Mouse (Mus musculus) thymus, postnatal 0 days (tissue): ENCODE measurements around the gene Fmnl2. TPM values are rescaled to one million over a fixed set of nuclear protein-coding genes. Genes with fewer than 3 reads are reported as not detected.
A peak's percentile ranks its signal among the peaks of the same experiment; 100 is the strongest.

ENCODE experiments used
- DNase-seq: peaks from one replicate; pipeline ENCODE4 v3.0.0-alpha.2; 2015; ENCODE audit warnings: low spot score
- polyA plus RNA-seq: library from polyadenylated mRNA; unstranded; fragments of >200 nt; fragmentation: Nextera tagmentation; extraction: Ambion mirVana; gene quantifications from 2 replicates; pipeline ENCODE4 v1.2.1, GENCODE M21; 2015

Gene Fmnl2
- polyA plus RNA-seq, 1 experiment from 2014 or later: 6.6 TPM

- DNase-seq: no peak
These were observed 5.1 kb downstream of the Fmnl2 start for GRCm38 (mm10) chr2:52862760-52863124.

DNA sequence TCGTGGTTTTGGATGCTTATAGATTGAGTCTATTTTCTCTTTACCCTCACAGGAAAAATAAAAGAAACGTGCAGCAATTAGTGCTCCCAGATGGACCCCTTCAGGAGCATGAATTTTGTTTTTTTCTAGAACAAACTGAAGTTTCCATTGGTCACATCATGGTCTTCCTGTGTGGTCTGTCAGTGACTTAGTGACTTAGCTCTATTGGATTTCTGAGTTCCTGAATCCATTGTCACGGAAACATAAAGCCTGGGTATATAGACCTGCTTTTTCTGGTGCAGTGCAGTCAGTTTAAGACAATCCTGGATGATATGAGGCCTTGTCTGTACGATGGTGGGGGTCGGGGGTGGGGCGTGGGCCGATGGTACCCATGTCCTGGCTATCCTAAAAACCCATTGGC lies 7.0 kb downstream of the Fmnl2 start:
- DNase-seq: no peak

- DNase-seq: no peak
These were observed 8.5 kb downstream of the Fmnl2 start for GRCm38 (mm10) chr2:52866151-52866550.

- DNase-seq: no peak
These were observed 10.1 kb downstream of the Fmnl2 start for GRCm38 (mm10) chr2:52867781-52868180.

DNA sequence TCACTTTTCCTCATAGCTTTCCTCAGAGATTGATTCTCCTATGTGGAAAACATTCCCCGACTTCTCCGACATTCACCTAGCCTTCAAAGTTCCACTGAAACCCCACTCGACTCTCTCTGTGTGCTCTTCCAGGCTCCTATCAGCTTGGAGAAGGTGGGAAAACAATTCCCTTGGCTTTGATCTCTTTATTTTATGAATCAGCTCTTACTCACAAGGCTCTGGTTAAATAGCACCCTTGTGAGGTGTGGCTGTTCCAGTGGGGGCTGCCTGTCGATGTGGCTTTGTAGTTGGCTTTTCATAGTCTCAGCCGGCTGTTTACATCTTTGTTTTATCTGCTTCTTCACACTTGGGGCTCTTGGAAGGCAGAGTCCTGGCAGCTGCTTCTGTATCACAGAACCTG lies 10.5 kb downstream of the Fmnl2 start:
- no peak for DNase-seq

GRCm38 (mm10) chr2:52872636-52873035 lies 15.0 kb downstream of the Fmnl2 start:
- DNase-seq: no peak

DNA sequence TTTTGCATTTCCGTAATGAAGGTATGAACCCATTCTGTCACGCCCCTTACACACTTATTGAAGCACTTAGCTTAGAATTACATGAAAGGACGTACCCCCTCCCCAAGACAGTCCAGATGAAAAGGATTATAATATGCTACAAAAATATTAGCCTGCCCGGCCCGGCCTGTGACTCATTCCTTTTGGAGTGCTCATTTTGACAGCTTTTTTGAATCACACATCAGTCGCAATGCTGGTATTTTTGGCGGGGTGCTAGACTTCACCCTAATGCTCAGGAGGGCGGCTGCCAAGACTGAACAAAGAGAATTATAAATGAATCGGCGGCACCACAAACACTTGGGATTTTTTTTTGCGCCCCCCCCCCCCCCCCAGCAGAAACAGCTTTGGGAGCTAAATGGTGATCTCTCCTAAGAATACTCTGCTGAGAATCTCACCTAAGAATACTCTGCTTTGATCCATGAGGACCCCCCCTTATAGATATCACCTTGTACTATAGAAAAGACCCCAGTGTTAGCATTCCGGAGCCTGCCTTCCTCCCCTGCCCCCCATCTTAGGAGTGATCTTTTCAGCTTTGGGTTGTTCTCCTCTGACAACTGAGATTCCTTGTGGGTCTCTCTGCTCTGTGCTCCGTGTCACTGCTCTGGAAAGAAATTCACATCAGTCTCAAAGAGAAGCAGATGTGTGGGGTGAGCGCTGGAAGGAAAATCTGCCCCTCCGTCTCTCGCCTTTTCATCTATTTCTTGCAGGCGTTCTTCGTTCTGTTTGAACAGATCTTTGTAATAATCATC lies 15.8 kb downstream of the Fmnl2 start:
- DNase-seq: no peak

DNA sequence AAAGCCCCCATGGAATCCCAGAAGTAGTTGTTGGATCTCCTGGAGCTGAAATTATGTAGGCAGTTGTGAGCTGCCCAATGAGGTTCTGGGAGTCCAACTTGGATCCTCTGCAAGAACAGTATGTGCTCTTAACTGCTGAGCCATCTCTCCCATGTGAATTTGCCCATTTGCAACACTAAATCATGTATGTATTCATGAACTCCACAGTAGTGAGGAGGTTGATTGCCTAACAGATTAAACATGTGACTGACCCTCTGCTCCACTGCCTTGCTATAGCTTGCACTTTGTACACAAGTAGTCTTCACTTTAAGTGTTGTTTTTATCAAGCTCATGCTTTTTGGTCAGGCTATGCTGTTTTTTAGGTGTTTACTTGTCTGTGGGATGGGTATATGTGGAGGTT lies 17.1 kb downstream of the Fmnl2 start:
- DNase-seq: no peak

DNA sequence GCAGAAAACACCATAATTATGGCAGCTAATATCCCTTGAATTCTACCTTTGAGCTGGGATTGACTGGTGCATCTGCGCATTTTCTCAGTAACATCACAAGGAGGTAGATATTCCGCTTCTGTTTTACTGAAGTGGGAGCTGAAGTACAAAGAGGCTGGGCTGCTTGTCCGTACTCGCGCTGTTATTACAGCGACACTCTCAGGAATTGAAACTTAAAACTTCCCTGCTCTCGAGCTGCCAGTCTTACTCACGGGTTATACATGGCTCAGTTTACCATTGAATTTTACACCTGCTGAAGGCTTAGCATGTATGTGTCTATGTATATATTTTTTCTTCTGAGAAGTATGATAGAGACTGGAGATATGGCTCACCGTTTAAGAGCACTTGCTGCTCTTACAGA lies 18.1 kb downstream of the Fmnl2 start:
- no peak for DNase-seq

DNA sequence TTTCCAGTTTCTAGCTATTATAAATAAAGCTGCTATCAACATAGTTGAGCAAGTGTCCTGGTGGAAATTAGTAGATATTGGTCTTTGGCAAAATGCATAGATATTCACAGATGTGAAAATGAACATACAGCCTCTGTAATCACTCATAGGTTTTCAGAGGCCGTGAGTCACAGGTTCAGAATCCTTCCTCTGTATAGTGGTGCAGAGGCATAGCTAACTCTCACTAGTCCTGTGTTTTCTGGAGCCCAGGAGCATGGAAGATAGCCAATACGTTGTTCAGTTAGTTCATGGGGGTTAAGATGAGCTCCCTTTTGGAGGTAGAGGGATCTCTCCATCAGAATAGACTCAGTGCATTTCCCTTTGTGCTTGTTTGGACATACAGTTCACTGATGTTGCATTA lies 25.7 kb downstream of the Fmnl2 start:
- no peak for DNase-seq

- no peak for DNase-seq
These were observed 26.4 kb downstream of the Fmnl2 start for GRCm38 (mm10) chr2:52884082-52884481.

DNA sequence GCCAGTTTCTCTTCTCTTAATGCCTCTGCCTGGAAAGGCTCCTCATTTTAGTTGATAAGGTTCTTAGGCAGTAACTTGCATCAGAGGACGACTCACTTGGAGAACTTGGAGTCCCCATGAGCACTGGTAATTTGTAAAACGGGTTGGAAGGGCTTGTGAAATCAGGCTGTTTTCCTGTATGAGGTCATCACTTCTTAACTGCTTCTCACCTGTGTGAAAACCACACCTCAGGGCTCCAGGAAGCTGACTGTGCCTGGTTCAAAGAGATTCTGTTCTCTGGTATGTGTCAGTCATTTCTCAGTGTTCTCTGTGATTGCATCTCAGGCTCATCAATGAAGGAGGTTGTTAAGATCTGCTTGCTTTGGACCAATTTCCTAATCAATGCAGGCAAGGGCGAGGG lies 27.4 kb downstream of the Fmnl2 start:
- no peak for DNase-seq

DNA sequence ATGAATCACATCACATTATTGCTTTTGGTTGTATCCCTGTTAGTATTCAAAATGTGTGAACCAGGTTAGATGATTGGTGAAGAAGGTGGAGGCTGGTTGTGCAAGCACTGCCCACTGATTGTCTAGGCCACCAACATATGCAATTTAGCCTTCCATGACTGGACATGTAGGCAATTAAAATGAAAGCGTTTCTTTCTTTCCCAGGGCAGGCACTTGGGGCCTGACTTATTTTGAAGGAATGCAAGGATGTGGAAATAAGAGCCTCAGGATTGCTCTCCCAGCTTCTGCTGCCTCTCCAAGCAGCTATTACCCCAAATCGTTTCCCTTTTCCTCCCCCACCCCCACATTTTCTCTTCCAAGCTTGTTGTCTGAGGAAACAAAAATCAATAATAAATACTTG lies 29.6 kb downstream of the Fmnl2 start:
- DNase-seq: no peak

GRCm38 (mm10) chr2:52891115-52891514 lies 33.5 kb downstream of the Fmnl2 start:
- peak; percentile 11 for DNase-seq

GRCm38 (mm10) chr2:52891744-52892143 lies 34.1 kb downstream of the Fmnl2 start:
- DNase-seq: no peak

DNA sequence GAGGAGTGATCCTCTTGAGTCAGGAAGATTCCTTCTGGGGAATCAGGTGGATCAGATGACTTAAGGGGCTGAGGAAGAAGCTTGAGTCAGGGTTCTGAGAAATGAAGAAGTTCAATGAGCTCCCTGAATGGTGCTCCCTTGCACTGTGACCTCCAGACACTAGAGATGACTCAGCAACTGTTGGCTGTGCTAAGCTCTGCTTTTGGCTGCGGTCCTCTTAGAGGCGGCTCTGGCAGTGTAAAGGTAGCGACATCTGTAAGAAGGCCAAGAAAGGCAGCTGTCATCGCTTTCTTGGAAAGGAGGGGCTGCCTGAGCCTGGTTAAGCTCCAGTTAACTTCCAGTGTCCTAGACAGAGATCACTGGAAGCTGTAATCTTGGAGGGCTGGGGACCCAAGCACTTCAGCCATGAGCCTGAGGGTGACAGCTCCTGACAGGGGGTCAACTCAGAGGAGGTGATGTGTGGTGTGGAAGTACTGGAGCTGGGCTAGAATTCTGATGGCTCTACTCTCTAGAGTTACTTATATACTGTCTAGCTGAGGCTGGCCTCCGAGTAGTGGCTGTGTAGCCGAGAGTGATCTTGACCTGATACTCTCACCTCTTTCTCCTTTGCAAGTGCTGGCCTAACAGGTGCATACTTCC lies 37.4 kb downstream of the Fmnl2 start:
- peak; percentile 24 for DNase-seq

DNA sequence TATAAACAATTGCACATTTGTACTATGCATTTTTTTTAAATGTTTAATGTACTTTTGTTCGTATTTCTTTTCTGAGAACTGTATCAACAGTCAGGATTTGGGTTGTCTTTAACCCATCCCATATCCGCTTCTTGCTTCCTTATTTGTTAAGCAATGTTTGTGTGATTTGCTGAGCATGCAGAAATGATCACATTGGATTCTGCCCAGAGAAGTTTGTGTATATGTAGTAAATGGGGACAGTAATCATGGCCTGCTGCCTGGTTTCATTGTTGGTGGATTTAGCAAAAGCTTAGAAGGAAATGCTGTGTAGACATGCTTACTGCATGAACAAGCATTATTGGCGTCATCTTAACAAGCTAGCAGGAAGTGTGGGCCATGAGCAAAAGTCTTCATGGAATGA lies 39.3 kb downstream of the Fmnl2 start:
- no peak for DNase-seq

- no peak for DNase-seq
These were observed 43.1 kb downstream of the Fmnl2 start for GRCm38 (mm10) chr2:52900780-52901179.

- DNase-seq: no peak
These were observed 43.8 kb downstream of the Fmnl2 start for GRCm38 (mm10) chr2:52901300-52902013.

DNA sequence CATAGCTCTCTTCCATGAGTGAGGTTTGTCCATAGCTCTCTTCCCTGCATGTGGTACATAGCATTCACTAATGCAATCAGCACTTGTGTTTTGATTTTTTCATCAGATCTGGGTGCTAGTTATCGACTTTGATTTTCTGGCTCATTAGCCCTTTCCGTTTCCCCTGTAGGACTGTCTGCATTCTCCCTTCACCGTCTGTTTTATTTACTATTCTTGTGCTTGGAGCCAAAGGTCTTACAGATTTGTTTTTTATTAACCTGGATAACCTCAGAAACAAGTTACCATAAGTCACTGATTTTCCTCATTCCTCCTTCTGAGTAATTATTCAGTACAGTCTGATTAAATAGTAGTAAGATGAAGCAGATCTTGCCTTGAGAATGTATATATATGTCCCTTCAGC lies 44.8 kb downstream of the Fmnl2 start:
- no peak for DNase-seq

- DNase-seq: no peak
These were observed 45.7 kb downstream of the Fmnl2 start for GRCm38 (mm10) chr2:52903228-52903963.

- no peak for DNase-seq
These were observed 46.9 kb downstream of the Fmnl2 start for GRCm38 (mm10) chr2:52904526-52904925.
